Mouse (Mus musculus): ENCODE measurements at regions not wholly inside any gene's neighbourhood (a gene's known extent, or its start where the extent isn't known, plus 50 kb on each side); places are given as distances from the start of the nearest gene placed in this dataset.

DNA sequence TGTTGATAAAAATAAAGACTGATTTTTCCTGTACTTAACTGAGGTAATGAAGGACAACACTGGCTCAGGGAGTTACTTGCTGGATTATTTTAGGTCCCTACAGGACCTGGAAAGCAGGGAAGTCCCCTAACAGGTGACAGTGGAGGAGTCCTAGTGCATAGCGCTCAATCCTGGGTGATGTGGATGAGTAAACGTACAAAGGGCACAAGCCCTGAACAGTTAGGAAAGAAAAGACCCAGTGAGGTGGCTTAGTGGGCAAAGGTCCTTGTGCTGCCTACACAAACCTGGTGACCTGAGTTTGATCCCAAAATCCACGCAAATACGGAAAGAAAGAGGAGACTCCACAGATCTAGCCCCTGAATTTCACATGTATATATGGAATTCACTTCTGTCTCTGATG, 99.1 kb downstream of the Hes1 start:
- DNase-seq = no peak

DNA sequence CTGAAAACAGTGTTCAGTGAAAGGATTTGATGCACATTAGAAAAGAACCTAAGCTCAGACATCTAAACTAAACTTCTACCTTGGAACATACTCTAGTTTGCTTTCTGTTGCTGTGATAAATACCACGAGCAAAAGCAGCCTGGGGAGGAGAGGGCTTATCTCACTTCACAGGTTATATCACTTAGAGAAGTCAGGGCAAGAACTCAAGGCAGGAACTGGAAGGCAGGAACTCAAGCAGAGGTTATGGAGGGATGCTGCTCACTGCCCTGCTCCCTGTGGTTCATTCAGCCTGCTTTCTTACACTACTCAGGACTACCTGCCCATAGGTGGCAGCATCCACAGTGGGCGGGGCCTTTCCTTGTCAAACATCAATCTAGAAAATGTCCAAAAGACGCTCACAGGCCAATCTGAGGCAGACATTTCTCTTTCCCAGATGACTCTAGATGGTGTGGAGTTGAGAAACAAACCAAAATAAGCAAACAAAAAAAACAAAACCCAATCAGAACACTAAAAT, 101.5 kb downstream of the Hes1 start:
- DNase-seq = no peak

DNA sequence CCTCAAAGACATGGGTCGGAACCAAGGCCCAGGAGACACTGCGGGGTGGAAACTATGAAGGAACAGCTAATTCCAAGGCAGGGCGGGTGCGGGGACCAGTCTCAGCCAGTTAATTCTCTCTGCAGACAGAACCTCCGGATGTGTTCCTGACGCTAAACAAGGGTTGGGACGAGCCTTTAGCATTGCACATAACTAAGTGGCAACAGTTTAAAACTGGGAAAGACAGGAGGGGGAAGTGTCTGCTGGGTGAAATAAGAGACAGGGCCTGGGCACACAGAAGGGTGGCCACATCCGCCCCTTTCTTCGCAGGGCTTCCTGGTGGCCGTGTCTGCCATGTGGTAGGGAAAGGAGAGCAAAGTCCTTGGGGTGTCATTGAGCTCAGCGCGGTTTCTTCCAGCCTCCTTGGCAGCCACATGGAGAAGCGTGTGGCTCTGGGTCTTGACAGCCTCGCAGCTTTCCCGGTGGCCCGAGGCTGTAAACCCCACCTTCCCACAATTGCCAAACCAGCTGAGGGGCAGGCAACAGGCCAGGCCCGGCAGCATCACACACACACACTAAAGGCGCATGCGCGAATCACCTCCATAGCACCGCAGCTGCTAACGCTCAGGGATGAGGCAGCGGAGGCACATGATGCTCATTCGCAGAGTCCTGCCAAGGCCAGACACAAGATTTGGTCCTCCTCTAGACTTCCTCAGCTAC, 95.8 kb downstream of the Cpn2 start:
- peak; percentile 80 for DNase-seq

DNA sequence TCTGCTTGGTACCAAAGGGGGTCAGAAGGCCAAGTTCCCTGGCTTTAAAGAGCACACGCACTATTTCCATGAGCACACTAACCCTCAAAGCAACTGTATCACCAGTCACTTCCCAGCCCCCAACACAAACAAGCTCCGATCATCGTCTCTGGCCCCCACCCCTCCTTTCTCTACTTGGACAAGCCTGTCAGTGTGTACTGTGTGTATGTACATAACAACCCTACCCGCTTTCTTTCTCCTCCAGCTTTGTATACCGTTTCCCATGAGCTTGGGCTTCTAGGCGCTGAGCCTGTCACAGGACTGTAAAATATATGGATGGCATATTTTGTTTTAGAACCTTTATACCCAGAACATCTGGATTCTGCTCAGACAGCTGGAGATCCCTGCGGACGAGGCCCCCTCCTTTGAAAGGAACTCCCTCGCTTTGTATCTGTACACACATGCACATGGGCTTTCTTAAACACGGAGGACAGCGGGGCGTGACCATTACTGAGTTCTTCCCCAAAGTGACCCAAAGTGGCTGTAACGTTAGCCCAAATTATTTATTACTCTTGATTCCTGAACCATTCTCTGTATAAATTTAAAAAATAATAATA, 95.1 kb downstream of the Cpn2 start:
- DNase-seq = no peak

DNA sequence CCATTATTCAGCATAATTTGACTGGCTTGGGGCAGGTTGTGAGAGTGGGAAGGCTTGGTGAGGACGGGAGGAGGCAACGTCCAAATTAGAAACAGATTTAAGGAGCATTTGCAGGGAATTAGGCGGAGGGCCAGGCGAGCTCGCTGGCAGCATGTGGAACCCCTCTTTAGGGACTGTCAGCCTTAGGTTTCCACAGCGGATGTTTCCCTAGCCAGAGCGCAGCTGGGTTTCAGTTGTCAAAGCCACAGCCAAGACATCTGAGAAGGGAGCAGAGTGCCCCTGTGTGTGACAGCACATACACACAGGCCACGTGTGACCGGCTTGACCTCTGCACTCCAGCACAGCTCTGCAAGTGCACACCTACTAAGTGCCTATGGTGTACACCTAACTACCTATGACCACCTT, 94.5 kb downstream of the Cpn2 start:
- peak; percentile 85 for DNase-seq

DNA sequence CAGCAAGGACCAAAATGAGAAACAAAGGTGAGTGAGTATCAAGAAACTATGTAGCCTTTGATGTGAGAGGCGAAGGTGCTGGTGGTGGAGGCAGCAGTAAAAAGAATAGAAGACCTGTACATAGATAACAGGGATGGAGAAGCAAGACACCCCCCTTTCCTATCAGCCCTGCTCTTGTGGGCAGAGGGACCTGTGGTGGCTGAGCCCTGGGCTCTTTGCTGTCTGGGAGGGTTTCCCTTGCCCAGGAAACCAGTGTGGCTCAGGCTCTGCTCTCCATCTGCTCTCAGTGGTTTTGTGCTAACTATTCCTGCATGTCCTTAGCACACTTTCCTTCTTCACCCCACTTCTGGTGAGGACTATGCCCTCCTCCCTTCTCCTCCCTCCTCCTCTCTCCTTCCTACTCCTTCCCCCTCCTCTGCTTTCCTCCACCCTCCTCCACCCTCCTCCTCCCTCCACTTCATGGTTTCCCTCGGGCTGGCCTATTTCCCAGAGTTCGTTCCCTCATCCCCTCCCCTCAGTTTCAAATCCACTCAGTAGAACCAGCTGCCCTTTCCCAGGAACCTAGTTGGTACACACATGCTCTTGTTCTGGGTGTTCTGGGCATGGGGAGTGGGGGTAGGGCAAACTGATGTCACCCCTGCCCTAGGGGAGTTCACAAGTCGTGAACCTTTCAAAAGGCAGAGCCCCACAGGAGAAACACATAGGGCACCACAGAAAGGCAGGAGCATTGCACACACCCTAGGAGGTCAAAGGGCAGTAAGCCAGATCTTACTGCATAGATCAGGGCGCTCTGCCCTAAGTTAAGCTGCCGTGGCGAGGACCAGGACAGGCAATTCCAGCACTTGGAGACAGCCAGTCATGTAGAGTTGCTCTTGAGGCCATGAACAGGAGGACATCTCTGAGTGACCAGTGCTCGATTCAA, 93.1 kb downstream of the Cpn2 start:
- DNase-seq = peak; percentile 69

DNA sequence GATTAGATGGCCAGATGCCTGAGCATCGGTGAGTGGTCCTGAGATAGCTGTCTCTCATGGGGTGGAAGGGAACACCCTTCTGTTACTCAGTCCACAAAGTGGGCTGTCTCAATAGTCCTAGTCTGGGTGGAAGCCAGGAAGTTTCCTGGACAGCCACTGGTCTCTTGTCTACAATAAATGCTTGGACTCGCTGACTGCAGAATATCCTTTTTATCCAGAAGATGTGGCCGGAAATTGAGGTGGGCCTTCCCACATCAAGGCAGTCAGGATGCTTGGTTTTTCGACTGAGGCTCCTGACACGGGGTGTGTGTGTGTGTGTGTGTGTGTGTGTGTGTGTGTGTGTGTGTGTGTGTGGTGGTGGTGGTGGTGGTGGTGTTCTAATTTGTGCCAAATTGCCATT, 91.0 kb downstream of the Cpn2 start:
- DNase-seq = peak; percentile 35

DNA sequence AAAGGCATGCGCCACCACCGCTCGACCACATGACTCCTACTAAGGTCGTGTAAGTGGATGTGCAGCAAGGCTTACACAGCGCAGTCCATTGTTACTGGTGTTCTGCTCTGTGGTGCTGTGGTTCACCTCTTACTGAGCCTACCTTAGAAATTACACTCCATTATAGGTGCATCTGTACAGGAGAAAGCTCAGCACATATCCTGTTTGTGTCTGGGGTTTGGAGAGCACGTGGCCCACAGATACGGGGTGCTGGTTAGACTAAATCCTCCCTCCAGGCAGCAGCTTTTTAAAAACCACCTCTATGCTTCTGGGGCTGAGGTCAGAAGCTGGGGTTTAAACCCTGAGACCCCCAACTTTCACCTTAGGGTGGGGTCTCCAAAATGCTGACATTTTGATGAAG, 89.5 kb downstream of the Cpn2 start:
- DNase-seq = no peak

DNA sequence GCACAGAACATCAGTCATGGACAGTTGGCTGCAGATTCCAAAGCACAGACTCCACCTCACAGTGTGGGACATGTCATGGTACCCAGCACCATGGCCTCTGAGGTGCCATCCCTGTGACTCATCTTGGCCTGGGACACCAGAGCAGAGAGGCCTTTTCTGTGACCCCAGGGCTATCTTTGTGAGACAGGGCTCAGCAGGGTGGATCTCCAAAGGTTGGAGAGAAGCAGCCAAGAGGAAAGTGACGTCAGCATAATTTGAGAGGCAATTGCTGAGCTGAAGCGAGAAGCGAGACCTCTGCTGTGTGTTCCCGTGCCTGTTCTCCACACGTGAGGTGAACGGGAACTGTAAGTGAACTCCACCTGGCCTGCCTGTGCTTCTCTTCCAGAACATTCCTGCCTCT, 88.7 kb downstream of the Cpn2 start:
- DNase-seq = no peak

DNA sequence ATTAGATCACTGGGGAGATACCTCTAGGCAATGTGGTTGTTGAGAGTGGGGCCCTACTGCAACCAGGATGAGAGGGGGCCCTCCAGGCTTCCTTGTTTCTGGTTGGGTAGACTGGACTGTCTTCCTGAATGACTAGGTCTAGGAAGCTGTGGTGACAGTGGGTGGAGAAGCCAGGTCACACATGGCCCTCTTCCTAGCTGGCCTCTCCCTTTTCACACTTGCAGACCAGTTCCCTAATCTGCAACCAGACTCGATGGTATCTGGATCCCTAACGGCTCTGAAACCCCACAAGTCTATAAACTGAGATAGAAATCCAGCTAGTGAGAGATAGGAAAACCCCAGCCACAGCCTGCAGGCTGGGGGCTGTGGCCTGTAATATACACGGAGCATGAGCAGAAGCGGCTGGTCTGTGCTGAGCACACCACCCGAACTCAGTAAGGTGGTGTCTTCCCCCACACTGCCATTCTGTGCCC, 87.8 kb downstream of the Cpn2 start:
- no peak for DNase-seq

DNA sequence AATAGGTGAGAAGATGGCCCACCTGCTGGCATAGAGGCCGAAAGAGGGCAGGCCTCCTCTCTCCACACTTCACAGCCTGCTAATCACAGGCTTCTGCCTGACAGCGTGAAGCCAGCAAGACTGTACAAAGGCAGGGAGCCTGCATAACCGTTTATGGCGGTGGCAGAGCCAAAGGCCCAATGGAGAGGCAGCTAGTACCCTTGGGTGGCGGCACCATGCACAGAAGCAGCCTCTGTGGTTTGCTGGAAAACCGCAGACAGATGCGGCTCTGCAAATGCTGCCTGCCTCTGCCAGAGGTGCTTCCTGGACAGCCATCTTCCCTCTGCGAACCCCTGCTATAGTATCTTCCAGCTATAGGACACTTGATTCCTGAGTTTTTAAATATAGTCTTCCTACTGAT, 86.2 kb downstream of the Cpn2 start:
- DNase-seq = no peak

DNA sequence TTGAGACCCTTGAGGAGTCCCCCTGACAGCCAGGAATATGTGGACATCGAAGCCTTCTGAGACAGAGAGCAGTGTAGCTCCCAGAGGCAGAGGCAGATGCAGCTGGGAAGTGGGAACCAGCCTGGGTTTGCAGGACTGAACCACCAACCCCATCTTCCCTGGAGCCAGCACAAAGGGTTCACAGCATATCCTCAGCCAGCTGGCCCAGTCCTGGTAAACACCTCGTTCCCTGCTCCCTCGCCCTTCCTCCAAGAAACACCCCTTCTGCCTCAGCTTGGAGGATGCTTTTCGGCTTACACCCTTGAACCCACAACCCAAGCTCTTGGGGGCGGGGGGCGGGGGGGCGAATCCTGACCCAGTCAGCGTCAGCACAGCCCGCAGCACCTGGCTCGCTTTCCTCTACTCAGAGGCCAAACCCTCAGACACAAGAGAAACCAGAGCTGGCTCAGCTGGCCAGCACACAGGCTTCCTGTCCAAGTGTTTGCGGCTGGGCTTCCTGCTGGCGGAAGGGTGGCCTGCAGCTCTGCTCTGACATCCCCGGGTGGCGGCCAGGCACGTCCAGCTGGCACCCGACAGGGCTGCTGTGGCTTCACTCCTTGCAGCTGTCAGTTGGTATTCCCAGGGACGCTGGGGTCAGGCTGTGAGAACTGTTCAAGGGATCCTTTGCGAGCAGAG, 82.6 kb downstream of the Cpn2 start:
- peak; percentile 90 for DNase-seq

DNA sequence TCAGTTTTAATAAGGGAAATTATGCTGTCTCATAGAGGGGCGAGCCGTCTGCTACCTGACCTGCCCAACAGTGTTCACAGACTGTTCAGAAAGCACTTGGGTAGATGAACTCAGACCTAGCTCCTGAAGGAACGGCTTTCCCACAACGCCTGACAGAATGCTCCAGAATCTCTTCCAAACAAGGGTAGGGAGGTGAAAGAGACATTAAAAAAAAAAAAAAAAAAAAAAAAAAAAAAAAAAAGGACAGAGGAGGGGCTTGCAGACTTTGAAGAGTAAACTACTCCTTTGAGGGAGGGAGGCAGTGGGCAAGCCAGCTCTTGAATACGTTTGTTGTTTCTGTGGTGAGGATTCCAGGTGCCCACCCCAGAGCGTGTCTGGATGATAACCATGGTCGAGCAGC, 81.6 kb downstream of the Cpn2 start:
- no peak for DNase-seq

DNA sequence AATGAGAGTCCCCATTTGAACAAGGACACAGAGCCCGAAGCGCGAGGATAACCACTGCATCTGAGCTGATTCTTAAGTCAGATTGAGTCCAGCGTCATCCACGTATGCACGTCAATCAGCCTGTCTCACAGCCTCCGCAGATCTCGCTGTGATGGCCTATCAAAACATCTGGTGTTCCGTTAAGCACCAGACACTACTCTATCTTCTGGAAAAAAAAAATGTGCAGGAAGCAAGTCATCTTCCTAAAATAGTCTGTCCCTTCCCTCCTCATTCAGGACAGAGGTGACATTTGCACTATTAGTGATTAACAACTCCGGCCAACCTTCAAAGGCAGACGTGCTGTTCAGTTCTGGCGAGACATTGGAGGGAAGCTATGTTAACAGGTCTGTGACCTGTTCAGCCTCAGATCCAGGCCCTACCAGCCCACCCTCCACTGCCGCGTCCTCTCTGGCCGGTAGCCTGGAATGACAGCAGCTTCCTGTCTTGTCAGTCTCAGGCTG, 81.0 kb downstream of the Cpn2 start:
- peak; percentile 74 for DNase-seq

DNA sequence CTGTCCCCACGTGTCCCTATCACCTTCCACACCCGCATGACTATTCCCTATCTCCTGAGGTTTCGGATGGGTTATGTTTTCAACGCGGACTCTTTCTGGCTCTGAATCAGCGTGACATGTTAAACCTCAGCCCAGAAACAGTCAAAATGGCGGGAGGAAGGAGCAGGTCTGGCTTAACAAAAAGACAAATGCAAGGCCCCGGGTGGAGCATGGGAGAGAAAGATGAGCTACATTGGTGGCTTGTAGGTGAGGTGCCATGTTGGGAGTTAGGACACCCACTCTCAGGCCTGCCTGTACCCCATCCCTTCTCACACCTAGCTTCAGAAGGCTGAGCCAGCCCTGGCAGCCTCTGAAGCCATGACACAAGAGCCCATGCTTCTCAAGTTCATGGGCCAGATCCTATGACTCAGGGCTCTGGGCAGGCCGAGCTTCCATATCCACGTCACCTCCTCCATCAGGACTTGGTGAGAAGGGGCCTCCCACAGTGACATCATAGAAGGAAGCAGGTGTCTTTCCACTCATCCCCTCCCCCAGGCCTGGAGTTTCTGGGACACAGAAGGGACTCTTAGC, 80.5 kb downstream of the Cpn2 start:
- peak; percentile 59 for DNase-seq

DNA sequence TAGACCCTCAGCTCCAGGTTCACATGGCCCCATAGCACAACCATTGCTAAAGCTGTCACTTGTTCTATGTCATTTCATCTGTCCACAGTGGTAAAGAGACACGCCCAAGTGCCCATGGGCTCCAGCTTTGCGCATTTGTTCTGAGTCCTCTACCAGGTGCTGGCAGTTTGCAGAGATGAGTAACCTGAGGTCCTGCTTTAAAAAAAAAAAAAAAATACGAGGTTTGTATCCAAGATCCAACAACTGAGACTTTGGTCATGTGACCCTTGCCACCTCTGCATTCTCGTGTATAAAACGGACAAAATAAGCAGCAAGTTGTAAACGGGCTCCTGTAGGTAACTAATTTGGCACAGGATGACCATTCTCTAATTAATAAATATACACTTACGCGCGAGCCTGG, 79.9 kb downstream of the Cpn2 start:
- DNase-seq = peak; percentile 28

DNA sequence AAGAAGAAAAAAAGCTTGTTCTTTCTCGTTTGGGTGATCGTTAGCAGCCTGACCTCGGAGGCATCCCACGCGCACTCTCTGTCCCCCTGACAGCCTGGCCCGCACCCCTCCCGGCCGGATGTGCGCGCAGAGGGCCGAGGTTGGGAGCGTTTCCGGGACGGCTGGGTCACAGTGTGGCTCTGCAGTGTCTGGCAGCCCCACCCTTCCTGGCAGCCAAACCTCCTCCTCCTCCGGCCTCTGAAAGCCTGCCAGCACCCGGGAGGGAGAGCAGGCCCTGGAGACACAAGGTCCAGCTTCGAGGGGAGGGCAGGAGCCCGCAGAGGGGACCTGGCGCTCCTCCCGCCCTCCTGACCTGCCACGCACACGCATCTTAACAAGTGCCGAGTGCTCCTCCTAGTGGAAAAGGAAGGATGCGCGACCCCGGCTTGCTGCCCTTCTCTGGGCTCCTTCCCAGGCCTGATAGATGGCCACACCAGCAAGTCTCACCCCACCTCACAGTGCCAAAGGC, 79.3 kb downstream of the Cpn2 start:
- DNase-seq = peak; percentile 98

DNA sequence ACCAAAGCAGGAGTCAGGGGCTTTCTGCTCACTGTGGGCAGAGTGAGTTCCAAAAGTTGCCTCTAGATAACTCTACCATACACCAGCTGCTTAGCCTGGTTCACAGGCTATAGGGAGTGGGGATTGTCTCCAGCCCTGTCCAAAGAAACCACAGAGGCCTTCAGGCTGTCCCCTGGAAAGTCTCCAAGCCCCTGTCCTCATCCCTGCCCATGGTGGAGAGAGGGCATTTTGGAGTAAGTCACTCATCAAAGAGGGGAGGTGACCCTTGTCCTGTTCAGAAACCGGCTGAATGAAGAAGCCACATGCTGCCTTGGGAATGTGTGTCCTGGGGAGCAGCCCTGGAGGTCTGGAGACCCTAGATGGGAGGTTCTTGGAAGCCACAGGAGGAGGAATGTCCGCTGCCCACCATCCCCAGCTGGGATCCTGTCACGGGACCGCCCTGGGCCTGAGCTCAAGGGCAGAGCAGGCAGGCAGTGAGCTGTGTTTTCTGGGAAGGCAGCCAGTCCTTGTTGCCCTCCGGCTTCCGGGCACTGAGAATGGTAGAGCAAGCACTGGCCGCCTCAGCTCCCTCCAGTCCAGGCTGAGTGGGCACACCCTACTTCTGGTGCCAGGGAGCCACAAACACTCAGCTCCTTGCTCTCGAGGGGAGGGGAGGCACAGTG, 78.4 kb downstream of the Cpn2 start:
- DNase-seq = peak; percentile 87

DNA sequence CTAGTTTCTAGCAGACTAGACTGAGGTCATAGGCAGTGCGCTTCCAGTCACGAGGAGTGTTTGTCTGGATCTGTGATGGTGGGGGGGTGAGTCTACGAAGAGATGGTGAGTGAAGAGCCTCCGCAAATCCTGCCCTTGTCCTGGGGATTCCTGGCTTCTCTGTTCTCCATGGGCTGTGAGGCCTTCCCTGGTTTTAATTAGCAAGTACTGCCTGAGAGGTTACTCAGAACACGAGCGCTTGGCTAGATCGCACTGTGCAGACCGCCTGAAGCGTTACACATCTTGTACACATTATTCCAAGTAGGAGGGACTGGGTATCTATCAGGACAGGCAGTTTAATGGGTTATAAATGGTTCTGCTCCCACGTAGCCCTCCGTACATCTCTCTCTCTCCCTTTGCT, 76.9 kb downstream of the Cpn2 start:
- DNase-seq = no peak

DNA sequence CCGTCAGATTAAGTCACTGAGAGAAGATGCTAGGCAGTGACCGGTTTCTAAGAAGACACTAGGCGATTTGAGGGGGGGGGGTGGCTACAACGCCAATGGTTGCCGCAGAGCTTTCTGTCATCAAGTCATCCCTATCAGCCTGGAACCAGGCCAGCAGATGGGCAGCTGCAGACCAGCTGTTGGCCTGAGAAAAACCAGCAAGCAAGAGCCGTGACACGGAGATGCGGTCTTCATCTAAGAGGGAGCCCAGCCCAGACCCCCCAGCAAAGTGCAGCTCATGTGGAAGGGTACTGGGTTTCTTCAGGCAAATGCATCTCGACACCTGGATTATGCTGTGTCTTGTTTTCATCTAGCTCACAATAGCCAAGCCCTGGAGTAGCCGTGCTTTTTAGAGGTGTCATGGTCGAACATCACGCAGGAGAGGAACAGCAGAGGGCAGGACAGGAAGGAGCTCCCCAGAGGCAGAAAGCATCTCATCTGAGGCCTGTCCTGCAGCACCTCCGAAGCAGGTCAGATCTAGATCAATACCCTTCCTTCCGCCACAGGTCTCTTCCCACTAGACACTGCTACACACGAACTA, 76.3 kb downstream of the Cpn2 start:
- peak; percentile 45 for DNase-seq

Data from kidney, postnatal 10 days (tissue).